Mouse (Mus musculus) hindbrain, embryonic 16.5 days (tissue): ENCODE data around the gene Pmepa1. TPM values are rescaled to one million over a fixed set of nuclear protein-coding genes. Genes with fewer than 3 reads are reported as not detected.

Source experiments
- ATAC-seq: fragments of 200-750 bp; cut with Nextera tagmentation; 2 replicates; pipeline ENCODE4 v1.8.0; 2017; ENCODE audit warnings: moderate TSS enrichment, moderate library complexity
- H3K27ac ChIP-seq: fragments of 300-500 bp; sonication (generic); 2 replicates; pipeline ENCODE4 v1.5.1; 2014; ENCODE audit warnings: low read depth, mild to moderate bottlenecking, control low read depth, low read length, moderate library complexity
- H3K27me3 ChIP-seq: fragments of 300-500 bp; sonication (generic); replicated peaks from 2 replicates; pipeline ENCODE4 v1.6.1; 2014; ENCODE audit warnings: low read length; ENCODE audit not compliant: control insufficient read depth, insufficient read depth
- H3K36me3 ChIP-seq: fragments of 300-500 bp; sonication (generic); 2 replicates; pipeline ENCODE4 v1.6.1; 2014; ENCODE audit warnings: mild to moderate bottlenecking, low read length, moderate library complexity, mixed read lengths; ENCODE audit not compliant: control insufficient read depth, insufficient read depth
- H3K4me1 ChIP-seq: fragments of 300-500 bp; sonication (generic); 2 replicates; pipeline ENCODE4 v1.6.1; 2014; ENCODE audit warnings: low read depth, low read length; ENCODE audit not compliant: control insufficient read depth, insufficient read depth
- H3K4me2 ChIP-seq: fragments of 300-500 bp; sonication (generic); 2 replicates; pipeline ENCODE4 v1.6.1; 2014; ENCODE audit warnings: mild to moderate bottlenecking, low read length, control low read depth, moderate library complexity
- H3K4me3 ChIP-seq: fragments of 300-500 bp; sonication (generic); 2 replicates; pipeline ENCODE4 v1.5.1; 2014; ENCODE audit warnings: mild to moderate bottlenecking, low read length, control low read depth, moderate library complexity
- H3K9ac ChIP-seq: fragments of 300-500 bp; sonication (generic); 2 replicates; pipeline ENCODE4 v1.6.1; 2014; ENCODE audit warnings: low read depth, mild to moderate bottlenecking, control low read depth, low read length, moderate library complexity
- H3K9me3 ChIP-seq: fragments of 300-500 bp; sonication (generic); 2 replicates; pipeline ENCODE4 v1.6.1; 2014; ENCODE audit warnings: mild to moderate bottlenecking, low read length, moderate library complexity; ENCODE audit not compliant: control insufficient read depth
- whole genome bisulfite sequencing: fragments of 180-500 bp; shearing (Covaris S2); extraction: QIAGEN DNeasy Blood & Tissue Kit; methylation state at CpG from one replicate; pipeline ENCODE4 v1.1.7; 2014; 5-methylcytosine and 5-hydroxymethylcytosine counted together
- polyA plus RNA-seq: library from polyadenylated mRNA; unstranded; fragments of >200 nt; fragmentation: Nextera tagmentation; extraction: Ambion mirVana; gene quantifications from 2 replicates; pipeline ENCODE4 v1.2.1, GENCODE M21; 2015

Gene Pmepa1
- polyA plus RNA-seq = 3.2 and 3.9 TPM in 2 replicates

DNA sequence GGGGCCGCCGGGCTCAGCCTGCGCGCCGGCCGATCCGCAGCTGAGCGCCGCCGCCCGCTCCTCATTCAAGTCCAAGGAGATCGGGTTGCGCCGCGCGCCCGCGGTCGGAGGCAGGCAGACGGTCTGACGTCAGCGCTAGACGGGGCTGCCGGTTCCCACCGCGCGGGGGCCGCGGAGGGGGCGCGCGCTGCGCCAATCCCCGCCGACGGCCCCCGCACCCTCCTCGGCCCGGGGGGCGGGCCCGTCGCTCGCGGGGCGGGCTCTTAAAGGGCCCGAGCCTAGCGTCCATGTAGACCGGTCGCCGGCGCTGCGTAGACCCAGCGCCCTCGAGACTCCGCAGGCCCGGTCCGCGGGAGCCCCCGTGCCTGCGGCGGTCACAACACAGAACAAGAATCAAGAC lies at the start of gene Pmepa1:
TSS of gene Pmepa1 (minus strand) at position 125 of the 400 bp plus-strand sequence.
- peak; percentile 94 for ATAC-seq
- Histone ChIP-seq H3K27ac (peak within 1 kb of the TSS; percentile 74), H3K9ac (peak within 1 kb of the TSS; percentile 97), H3K9me3 (no peaks in the 10 kb centered on the region), H3K27me3 (no peaks in the 10 kb centered on the region), H3K4me2 (peak within 1 kb of the TSS; percentile 80), H3K4me3 (peak within 1 kb of the TSS; percentile 91), H3K36me3 (no peaks in the 10 kb centered on the region), H3K4me1 (peaks cover 37% of the 10 kb centered on the region)
- 0% methylated on average over 46 of the region's 61 CpGs for WGBS

DNA sequence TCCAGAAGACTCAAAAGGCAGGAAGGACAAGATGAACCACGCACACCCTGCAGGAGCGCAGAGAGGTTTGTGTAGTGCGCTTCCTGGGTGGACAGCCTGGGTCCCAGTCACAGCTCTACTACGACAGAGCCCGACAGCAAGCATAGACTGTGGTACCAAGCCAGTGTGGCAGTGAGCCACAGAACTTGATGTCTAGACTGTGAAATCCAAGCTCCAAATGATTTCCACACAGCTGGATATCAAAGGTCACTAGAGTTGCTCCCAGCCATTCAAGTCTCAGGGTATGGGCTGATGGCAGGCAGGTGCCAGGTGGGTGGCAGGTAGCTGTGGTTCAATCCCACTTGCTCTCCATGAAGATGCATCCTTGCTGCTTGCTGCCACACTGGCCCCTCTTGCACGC lies 45.4 kb upstream of the Pmepa1 start:
- Histone ChIP-seq H3K4me1 (no peaks in the 10 kb centered on the region), H3K4me2 (no peak overlapping the region), H3K9me3 (no peaks in the 10 kb centered on the region), H3K9ac (no peak overlapping the region), H3K27ac (no peak overlapping the region), H3K27me3 (no peaks in the 10 kb centered on the region), H3K36me3 (no peaks in the 10 kb centered on the region), H3K4me3 (no peak overlapping the region)
- ATAC-seq = no peak
- WGBS = 91% methylated on average over 6 of the region's 6 CpGs

DNA sequence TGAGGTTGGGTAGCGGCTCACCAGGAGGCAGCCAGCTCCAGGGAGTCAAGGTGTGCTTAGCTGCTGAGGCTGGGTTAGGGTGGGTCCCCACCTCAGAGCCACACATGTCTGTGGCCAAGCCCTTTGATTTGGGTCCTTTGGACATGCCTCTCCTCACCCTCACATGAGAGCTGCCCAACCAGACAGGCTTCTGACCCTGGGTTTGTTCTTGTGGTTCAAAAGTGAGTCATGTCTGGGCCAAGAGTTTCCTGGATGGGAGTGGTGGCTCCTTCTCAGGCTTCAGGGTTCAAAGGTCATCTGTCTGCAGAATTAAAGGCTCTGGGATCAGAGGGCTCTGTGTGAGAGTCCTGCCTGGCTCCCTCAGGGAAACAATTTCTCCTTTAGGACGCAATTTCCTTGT lies 44.9 kb upstream of the Pmepa1 start:
- 87% methylated on average over 2 of the region's 2 CpGs for WGBS
- no peaks in the 10 kb centered on the region for H3K9me3 ChIP-seq
- no peak overlapping the region for H3K9ac ChIP-seq
- H3K4me2 ChIP-seq = no peak overlapping the region
- no peaks in the 10 kb centered on the region for H3K36me3 ChIP-seq
- no peak for ATAC-seq
- H3K4me3 ChIP-seq = no peak overlapping the region
- H3K4me1 ChIP-seq = no peaks in the 10 kb centered on the region
- no peaks in the 10 kb centered on the region for H3K27me3 ChIP-seq
- H3K27ac ChIP-seq = no peak overlapping the region

DNA sequence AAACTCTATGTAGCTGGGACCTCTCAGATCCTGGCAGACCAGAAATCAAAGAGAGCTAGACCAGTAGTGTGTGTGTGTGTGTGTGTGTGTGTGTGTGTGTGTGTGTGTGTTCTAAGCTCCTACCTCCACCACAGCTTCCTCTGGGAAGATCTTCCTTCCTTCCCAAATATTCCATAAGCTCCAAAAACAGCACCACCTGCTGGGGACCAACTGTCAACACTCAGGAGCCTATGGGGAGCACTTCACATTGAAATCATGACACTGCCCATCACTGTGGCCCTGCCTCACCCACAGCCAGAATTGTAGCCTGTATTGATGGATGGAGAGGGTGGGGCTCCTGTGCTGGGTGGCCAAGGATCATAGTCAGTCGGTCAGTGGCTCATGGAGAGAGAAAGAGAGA lies 38.0 kb upstream of the Pmepa1 start:
- Histone ChIP-seq H3K27ac (no peak overlapping the region), H3K4me3 (no peak overlapping the region), H3K9me3 (no peaks in the 10 kb centered on the region), H3K9ac (no peak overlapping the region), H3K4me1 (no peaks in the 10 kb centered on the region), H3K27me3 (no peaks in the 10 kb centered on the region), H3K36me3 (no peaks in the 10 kb centered on the region), H3K4me2 (no peak overlapping the region)
- ATAC-seq = no peak
- no CpG with 5 or more reads among the region's 1 CpGs for WGBS

DNA sequence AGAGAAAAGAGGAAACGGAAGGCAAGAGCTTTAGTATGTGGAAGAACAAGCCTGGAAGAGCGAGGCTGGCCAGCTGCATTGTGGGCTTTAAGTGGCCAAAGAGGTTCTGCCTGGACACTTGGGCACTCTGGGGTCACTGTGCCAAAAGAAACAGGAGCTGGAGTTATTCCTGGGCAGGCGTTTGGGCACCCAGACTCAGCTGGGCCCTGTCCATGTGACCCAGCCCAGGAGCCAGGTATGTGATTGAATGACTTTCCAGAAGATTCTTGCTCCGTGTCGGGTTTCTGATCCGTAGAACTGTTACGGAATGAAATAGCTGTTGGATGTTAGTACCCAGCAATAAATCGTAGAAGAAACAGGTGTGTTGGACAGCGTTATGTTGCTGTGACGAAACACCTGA lies 32.2 kb upstream of the Pmepa1 start:
- 90% methylated on average over 10 of the region's 10 CpGs for WGBS
- Histone ChIP-seq H3K4me1 (peaks cover 14% of the 10 kb centered on the region), H3K4me3 (no peak overlapping the region), H3K27me3 (no peaks in the 10 kb centered on the region), H3K4me2 (no peak overlapping the region), H3K9ac (no peak overlapping the region), H3K36me3 (no peaks in the 10 kb centered on the region), H3K27ac (no peak overlapping the region), H3K9me3 (no peaks in the 10 kb centered on the region)
- ATAC-seq = no peak

DNA sequence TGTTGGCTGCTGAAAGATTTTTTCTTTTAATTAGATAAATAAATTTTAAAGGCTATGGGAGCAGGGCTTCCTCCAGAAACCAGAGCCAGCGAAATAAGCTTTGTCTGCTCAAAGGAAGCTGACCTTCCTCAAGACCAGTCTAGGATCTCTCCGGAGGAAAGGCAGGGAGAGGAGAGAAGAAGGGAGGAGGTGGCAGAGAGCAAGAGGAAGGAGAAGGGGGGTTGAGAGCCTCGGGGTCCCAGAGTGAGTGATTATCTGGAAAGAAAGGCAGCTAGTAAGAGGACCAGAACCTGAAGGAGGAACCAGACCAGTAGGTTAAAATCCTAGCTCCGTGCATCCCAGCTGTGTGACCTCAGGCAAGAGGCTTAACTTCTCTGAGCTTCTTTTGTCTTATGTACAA lies 31.7 kb upstream of the Pmepa1 start:
- Histone ChIP-seq H3K27ac (peak overlapping the region; percentile 51), H3K4me2 (peak overlapping the region; percentile 52), H3K9ac (no peak overlapping the region), H3K4me1 (peaks cover 14% of the 10 kb centered on the region), H3K4me3 (no peak overlapping the region), H3K36me3 (no peaks in the 10 kb centered on the region), H3K27me3 (no peaks in the 10 kb centered on the region), H3K9me3 (no peaks in the 10 kb centered on the region)
- 6% methylated on average over 4 of the region's 4 CpGs for WGBS
- no peak for ATAC-seq

DNA sequence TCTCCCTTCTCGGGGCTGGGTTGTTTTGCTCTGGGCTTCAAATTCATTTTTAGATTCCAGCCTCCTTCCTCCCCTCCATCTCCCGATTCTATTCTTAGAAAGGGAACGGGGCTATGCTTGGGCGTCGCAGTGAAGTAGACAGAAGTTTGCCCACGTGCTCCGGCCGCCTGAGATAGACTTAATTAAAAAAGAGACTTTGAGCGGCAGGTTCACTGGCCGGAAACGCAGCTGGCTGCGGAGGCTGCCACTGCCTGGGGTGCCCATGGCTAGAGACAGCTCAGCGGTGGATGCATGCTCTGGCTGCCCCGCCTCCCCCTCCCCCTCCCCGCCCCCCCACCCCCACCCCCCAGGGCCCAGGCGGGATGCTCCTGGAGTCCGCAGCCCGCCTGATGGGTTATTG lies 31.2 kb upstream of the Pmepa1 start:
- ATAC-seq = peak; percentile 78
- Histone ChIP-seq H3K4me1 (peaks cover 14% of the 10 kb centered on the region), H3K4me3 (peak overlapping the region; percentile 6; the same call in 1 of the 2 replicates), H3K27me3 (no peaks in the 10 kb centered on the region), H3K27ac (no peak overlapping the region; the same call in 1 of the 2 replicates), H3K9ac (no peak overlapping the region), H3K4me2 (peak overlapping the region; percentile 52), H3K36me3 (no peaks in the 10 kb centered on the region), H3K9me3 (no peaks in the 10 kb centered on the region)
- WGBS = under 1% methylated on average over 13 of the region's 18 CpGs

DNA sequence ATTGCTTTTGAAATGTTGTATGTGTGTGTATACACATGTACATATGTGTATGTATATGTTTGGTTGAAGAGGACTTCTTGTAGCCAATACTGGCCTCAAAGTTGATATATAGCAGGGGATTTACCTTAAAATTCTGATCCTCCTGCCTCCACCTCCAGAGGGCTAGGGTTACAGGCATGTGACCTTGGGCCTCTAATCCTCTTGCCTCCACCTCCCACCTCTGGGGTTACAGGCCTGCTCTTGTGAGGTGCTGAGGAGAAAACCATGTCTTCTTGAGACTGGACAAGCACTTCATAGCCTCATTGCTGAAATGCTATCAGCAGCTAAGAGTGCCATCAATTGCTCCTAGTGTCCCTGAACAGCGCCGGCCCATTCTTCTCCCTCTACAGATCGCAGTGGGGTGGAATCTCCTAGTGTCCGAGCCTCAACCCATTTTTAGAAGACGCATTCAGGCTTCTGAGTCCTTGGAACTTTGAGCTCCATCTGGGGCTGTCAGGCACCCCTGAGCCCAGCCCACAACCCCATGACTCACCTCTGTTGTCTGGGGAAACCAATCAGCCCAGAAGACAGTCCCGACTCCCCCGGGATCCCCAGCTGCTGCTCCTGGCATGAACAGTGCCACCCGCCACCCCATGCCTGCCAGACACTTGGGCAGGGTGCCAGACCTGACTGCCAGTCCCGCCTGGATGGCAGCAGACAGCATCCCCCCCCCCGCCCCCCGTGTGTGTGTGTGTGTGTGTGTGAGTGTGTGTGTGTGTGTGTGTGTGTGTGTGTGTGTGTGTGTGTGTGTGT lies 30.6 kb upstream of the Pmepa1 start:
- 22% methylated on average over 9 of the region's 11 CpGs for WGBS
- no peak overlapping the region for H3K4me3 ChIP-seq
- H3K27me3 ChIP-seq = no peaks in the 10 kb centered on the region
- peak overlapping the region; percentile 52; the same call in 1 of the 2 replicates for H3K4me2 ChIP-seq
- H3K36me3 ChIP-seq = no peaks in the 10 kb centered on the region
- H3K9ac ChIP-seq = no peak overlapping the region
- no peaks in the 10 kb centered on the region for H3K9me3 ChIP-seq
- 0 out of 2 replicates have a peak overlapping the region, but pooled peaks have one; percentile 20 for H3K27ac ChIP-seq
- H3K4me1 ChIP-seq = peaks cover 14% of the 10 kb centered on the region
- peak; percentile 86 for ATAC-seq

DNA sequence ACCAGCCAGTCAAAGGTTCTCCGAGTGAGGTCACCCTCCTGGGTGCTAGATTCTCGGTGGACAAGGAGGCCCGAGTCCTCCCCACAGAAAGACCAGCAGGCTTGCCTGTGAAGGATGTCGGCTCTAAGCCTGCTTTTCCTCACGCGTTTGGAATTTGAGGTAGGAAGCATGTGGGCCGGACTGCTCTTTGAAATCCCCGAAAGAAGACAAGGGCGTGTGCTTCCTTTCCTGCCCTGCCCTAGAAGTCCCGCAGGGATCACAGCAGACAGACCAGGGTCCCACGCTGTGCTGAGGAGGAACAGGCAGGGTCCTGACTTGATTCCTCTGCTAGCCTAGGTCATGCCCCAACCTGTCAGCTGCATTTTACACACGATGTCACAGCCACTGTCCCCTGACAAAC lies 28.7 kb upstream of the Pmepa1 start:
- H3K4me1 ChIP-seq = peaks cover 14% of the 10 kb centered on the region
- no peak overlapping the region for H3K4me3 ChIP-seq
- no peak overlapping the region for H3K9ac ChIP-seq
- no peaks in the 10 kb centered on the region for H3K27me3 ChIP-seq
- no peak overlapping the region for H3K4me2 ChIP-seq
- whole genome bisulfite sequencing = 59% methylated on average over 12 of the region's 12 CpGs
- no peaks in the 10 kb centered on the region for H3K36me3 ChIP-seq
- no peak overlapping the region for H3K27ac ChIP-seq
- no peaks in the 10 kb centered on the region for H3K9me3 ChIP-seq
- ATAC-seq = no peak
